Mouse (Mus musculus): ENCODE measurements around the gene Fam184b. TPM values are rescaled to one million over a fixed set of nuclear protein-coding genes. Genes with fewer than 3 reads are reported as not detected.

The Fam184b gene
- polyA plus RNA-seq, 1 experiment from 2014 or later: 2.9 TPM

DNA sequence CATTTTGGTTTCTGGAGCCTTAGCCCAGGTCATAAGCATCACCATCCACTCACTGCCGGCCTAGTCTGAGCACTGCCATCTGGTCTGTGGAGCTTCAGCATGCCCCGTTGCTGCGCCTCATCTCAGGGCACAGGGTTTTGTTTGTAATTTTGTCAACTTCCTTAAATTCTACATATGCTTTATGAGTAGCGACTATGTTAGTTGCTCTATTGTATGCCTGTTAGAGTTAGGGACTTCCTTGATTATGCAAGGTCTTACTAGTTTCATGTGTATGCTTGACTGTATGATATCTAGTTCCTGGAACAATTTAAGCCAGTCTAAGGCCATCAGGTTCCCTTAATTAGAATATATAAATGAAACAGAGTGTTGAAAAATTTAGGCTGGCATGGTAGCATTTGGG is 113.1 kb downstream of the Fam184b start:
- H3K9me3 ChIP-seq: no peaks in the 10 kb centered on the region
- 91% methylated on average over 4 of the region's 4 CpGs for WGBS
- H3K36me3 ChIP-seq: peaks cover 36% of the 10 kb centered on the region
- H3K4me3 ChIP-seq (replicated peaks): no peak overlapping the region
- H3K9ac ChIP-seq: no peak overlapping the region
- no peak for ATAC-seq
- H3K27ac ChIP-seq: no peak overlapping the region
- H3K4me2 ChIP-seq (replicated peaks): no peak overlapping the region
- H3K27me3 ChIP-seq (replicated peaks): no peaks in the 10 kb centered on the region
- H3K4me1 ChIP-seq (replicated peaks): peaks cover 4% of the 10 kb centered on the region; the same call in 1 of the 2 replicates

- Histone ChIP-seq H3K36me3 (peaks cover 31% of the 10 kb centered on the region), H3K27me3 (replicated peaks) (no peaks in the 10 kb centered on the region), H3K4me1 (replicated peaks) (peaks cover 7% of the 10 kb centered on the region; the same call in 1 of the 2 replicates), H3K9ac (no peak overlapping the region), H3K4me3 (replicated peaks) (no peak overlapping the region), H3K27ac (no peak overlapping the region), H3K4me2 (replicated peaks) (no peak overlapping the region), H3K9me3 (no peaks in the 10 kb centered on the region)
- ATAC-seq: no peak
- WGBS: 91% methylated on average over 10 of the region's 10 CpGs
These were observed 114.3 kb downstream of the Fam184b start for GRCm38 (mm10) chr5:45525101-45525500.

DNA sequence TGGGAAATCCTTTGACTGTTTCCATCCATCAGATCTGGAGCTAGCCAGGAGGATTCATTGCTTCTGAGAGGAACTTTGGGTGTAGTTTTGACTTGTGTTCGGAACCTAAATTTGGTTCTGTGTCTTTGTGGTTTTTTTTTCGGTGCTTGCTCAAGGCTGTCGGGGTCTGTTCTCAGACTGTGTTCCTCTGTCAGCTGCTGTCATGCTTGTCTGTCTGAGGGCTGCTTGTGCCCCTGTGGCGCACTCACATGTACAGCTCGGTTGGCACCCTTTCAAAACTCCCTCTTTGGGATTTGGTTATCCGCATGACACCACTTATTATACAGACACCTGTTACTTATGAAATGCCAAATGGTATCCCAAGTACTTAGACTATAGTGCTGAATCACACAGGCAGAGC is 117.8 kb downstream of the Fam184b start:
- peaks cover 18% of the 10 kb centered on the region for H3K36me3 ChIP-seq
- no peak overlapping the region for H3K27ac ChIP-seq
- H3K4me2 ChIP-seq (replicated peaks): peak overlapping the region; percentile 77
- H3K27me3 ChIP-seq (replicated peaks): no peaks in the 10 kb centered on the region
- 0 out of 2 replicates have a peak overlapping the region, but pooled peaks have one; percentile 93 for H3K4me3 ChIP-seq (replicated peaks)
- no peak overlapping the region for H3K9ac ChIP-seq
- ATAC-seq: no peak
- WGBS: 92% methylated on average over 6 of the region's 6 CpGs
- peaks cover 7% of the 10 kb centered on the region; the same call in 1 of the 2 replicates for H3K4me1 ChIP-seq (replicated peaks)
- no peaks in the 10 kb centered on the region for H3K9me3 ChIP-seq

DNA sequence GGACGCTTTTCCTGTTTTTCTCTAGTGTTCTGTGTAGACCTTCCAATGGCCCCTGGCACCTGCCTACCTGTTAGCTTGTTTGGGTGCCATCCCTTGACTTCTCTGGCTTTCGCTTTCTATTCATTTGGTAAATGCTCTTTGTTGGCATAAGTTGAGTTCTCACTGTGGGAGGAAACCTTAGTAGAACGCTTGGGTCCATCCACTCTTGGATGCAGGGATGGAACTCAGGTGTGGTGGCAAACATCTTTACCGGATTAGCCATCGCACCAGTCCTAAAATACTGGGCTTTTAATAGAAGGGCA is 118.7 kb downstream of the Fam184b start:
- Histone ChIP-seq H3K4me2 (replicated peaks) (peak overlapping the region; percentile 77), H3K9ac (peak overlapping the region; percentile 93), H3K4me3 (replicated peaks) (peak overlapping the region; percentile 93), H3K27ac (no peak overlapping the region), H3K4me1 (replicated peaks) (peaks cover 7% of the 10 kb centered on the region; the same call in 1 of the 2 replicates), H3K9me3 (no peaks in the 10 kb centered on the region), H3K27me3 (replicated peaks) (no peaks in the 10 kb centered on the region), H3K36me3 (peaks cover 16% of the 10 kb centered on the region)
- ATAC-seq: no peak
- 5% methylated on average over 5 of the region's 5 CpGs for WGBS

DNA sequence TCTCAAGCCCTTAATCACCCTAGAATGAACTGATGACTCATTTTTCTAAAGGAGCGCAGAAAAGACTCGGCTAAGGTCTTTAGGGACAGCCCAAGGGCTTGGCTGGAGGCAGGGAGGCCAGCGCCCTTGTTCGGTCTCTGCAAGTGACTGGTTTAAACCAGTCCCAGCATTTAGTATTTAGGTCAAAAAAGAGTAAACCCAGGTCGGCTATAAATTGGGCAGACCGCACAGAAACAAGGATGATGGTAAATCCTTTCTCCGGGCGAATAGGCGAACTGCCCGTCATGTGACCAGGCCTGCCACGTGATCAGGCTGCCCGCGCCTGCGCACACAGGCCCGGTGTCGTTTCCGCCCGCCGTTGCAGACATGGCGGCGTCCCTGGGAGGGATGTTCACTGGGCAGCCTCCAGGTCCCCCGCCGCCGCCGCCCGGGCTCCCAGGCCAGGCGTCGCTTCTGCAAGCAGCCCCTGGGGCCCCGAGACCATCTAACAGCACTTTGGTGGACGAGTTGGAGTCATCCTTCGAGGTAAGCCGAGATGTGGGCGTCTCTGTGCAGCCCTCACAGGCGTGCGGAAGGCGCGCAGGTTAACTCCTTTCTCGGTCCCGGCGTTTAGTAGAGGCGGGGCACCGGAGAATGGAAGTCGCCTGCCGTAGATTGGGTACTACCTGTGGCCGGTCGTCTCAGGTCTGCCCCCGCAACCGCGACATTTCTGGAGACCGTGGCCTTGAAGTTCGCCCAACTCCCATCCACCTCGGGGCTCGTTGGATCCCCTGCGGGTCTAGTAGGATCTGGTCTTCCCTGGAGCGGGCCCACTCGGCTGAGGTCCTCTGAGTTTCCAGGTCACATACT is 119.2 kb downstream of the Fam184b start, which contains the start of gene Med28:
Med28 (plus strand) TSS at position 270 of the 849 bp plus-strand sequence.
- H3K4me1 ChIP-seq (replicated peaks): peaks cover 7% of the 10 kb centered on the region; the same call in 1 of the 2 replicates
- H3K9me3 ChIP-seq: no peaks in the 10 kb centered on the region
- peak within 1 kb of the TSS; percentile 52; the same call in 1 of the 2 replicates for H3K27ac ChIP-seq
- peaks cover 12% of the 10 kb centered on the region; the same call in 1 of the 2 replicates for H3K36me3 ChIP-seq
- H3K4me3 ChIP-seq (replicated peaks): peak within 1 kb of the TSS; percentile 93
- peak; percentile 98 for ATAC-seq
- WGBS: 2% methylated on average over 56 of the region's 56 CpGs
- H3K27me3 ChIP-seq (replicated peaks): no peaks in the 10 kb centered on the region
- peak within 1 kb of the TSS; percentile 77 for H3K4me2 ChIP-seq (replicated peaks)
- H3K9ac ChIP-seq: peak within 1 kb of the TSS; percentile 93

DNA sequence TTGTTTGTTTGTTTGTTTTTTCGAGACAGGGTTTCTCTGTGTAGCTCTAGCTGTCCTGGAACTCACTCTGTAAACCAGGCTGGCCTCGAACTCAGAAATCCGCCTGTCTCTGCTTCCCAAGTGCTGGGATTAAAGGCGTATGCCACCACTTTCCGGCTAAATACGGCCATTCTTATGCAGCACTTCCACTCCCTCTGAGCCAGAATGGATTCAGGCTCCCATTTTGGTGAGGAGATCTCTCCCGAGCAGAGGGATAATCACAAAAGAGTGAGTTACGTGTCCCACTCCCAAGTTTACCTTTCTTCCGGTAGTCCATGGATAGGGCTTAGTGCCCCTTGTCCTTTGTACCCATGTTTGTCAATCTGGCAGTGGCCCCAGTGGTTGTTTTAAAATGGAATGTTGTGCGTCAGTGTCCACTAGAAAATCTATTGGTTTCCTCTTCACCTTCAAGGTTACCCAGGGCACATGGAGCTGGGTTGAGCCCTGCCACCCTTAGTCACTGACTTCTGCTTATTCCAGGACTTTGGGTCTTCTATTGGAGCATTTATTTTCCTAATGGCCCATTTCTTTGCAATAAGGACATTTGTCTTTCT is 124.2 kb downstream of the Fam184b start:
- no peak for ATAC-seq
- 86% methylated on average over 10 of the region's 10 CpGs for WGBS
- H3K4me3 ChIP-seq (replicated peaks): no peak overlapping the region
- no peaks in the 10 kb centered on the region for H3K27me3 ChIP-seq (replicated peaks)
- no peak overlapping the region for H3K27ac ChIP-seq
- H3K9me3 ChIP-seq: no peaks in the 10 kb centered on the region
- H3K36me3 ChIP-seq: peaks cover 16% of the 10 kb centered on the region
- no peaks in the 10 kb centered on the region for H3K4me1 ChIP-seq (replicated peaks)
- no peak overlapping the region for H3K4me2 ChIP-seq (replicated peaks)
- no peak overlapping the region for H3K9ac ChIP-seq

DNA sequence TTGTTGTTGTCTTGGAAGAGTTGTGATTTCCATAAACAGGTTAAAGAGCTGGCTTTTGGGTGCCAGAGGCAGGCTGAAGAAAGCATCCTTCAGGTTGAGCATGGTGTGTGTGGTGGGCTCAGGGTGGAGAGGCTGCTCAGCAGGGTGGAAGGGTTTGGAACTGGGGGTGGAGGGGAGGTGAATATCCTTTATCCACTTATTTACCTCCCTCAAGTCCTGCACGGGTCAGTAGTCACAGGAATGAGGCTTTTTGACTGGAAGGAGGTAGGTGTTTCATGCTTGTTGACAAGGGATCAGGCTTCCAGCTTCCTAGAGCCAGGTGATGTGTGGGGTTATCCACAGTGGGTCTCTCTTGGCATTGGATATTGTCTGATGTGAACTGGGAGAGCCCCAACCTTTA is 124.8 kb downstream of the Fam184b start:
- Histone ChIP-seq H3K36me3 (peaks cover 21% of the 10 kb centered on the region), H3K4me2 (replicated peaks) (no peak overlapping the region), H3K4me1 (replicated peaks) (no peaks in the 10 kb centered on the region), H3K4me3 (replicated peaks) (no peak overlapping the region), H3K27ac (no peak overlapping the region), H3K27me3 (replicated peaks) (no peaks in the 10 kb centered on the region), H3K9me3 (no peaks in the 10 kb centered on the region), H3K9ac (no peak overlapping the region)
- ATAC-seq: no peak
- WGBS: 72% methylated on average over 1 of the region's 1 CpGs

GRCm38 (mm10) chr5:45513511-45513910 is 125.9 kb downstream of the Fam184b start:
- Histone ChIP-seq H3K9me3 (no peaks in the 10 kb centered on the region), H3K27me3 (replicated peaks) (no peaks in the 10 kb centered on the region), H3K4me2 (replicated peaks) (no peak overlapping the region), H3K4me3 (replicated peaks) (no peak overlapping the region), H3K27ac (no peak overlapping the region), H3K36me3 (peaks cover 22% of the 10 kb centered on the region), H3K9ac (no peak overlapping the region), H3K4me1 (replicated peaks) (no peaks in the 10 kb centered on the region)
- no peak for ATAC-seq
- 89% methylated on average over 2 of the region's 2 CpGs for WGBS

DNA sequence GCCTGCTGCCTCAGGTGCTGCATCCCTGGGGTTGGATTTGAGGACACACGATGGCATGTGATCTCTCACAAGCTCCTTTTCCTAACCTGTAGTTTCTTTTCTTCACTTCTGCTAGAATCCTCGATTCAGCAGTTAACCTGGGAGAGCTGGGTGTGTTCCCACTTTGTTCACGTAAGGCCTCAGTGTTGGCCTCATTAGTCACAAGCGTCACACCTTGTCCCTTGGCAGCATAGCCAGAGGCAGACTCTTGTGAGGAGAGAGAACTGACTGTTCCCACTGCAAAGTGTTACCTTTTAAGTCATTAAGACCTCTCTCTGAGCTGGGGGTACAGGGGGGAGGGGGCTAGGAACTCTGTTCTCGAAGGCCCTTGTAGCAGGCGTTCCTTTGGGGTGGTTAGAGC is 126.5 kb downstream of the Fam184b start:
- no peak for ATAC-seq
- Histone ChIP-seq H3K27ac (no peak overlapping the region), H3K9me3 (no peaks in the 10 kb centered on the region), H3K4me2 (replicated peaks) (no peak overlapping the region), H3K27me3 (replicated peaks) (no peaks in the 10 kb centered on the region), H3K4me3 (replicated peaks) (no peak overlapping the region), H3K36me3 (peaks cover 22% of the 10 kb centered on the region), H3K4me1 (replicated peaks) (no peaks in the 10 kb centered on the region), H3K9ac (no peak overlapping the region)
- 91% methylated on average over 6 of the region's 6 CpGs for WGBS

DNA sequence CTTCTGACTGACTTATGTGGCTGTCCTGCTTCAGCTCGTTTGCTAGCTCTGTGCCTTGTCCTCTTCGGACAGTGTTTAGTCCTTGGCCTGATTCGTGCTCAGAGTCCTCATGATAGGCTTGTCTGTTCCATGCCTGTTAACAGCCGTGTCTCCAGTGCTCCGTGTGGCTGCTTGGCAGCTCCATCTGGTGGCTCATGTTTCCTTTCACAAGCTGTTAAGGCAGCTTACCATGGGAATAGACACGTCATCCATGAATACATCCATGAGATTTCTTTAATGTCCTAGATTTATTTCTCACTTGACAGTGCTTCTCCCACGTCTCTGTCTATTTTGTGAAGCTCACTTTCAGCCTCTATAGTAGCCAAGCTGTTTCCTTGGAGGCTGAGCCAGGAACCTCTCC is 129.3 kb downstream of the Fam184b start:
- H3K9ac ChIP-seq: no peak overlapping the region
- no peaks in the 10 kb centered on the region for H3K4me1 ChIP-seq (replicated peaks)
- H3K27me3 ChIP-seq (replicated peaks): no peaks in the 10 kb centered on the region
- no peak overlapping the region for H3K4me3 ChIP-seq (replicated peaks)
- no peak for ATAC-seq
- no peaks in the 10 kb centered on the region for H3K9me3 ChIP-seq
- no peak overlapping the region for H3K4me2 ChIP-seq (replicated peaks)
- peaks cover 37% of the 10 kb centered on the region for H3K36me3 ChIP-seq
- no peak overlapping the region for H3K27ac ChIP-seq
- WGBS: 87% methylated on average over 7 of the region's 7 CpGs

DNA sequence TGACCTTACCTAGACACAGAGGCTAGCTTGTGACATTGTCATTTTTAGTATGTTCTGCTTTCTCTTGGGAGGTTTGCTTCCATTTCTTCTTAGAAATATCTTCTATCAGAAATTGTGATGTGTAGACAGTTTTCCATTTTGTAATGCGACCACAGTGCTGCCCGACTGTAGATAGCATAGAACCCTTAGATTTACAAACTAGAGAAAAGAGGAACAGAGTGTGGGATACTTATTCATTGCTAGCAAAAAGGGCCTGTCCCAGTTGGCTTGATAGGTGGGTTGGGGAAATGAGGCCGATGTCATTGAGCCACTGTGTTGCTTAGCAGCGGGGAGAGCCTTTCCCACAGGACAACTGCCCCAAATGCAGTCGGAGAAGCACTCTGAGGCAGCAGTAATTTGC is 141.8 kb downstream of the Fam184b start:
- Histone ChIP-seq H3K4me3 (replicated peaks) (no peak overlapping the region), H3K9ac (no peak overlapping the region), H3K4me1 (replicated peaks) (peaks cover 7% of the 10 kb centered on the region; the same call in 1 of the 2 replicates), H3K27ac (no peak overlapping the region), H3K9me3 (no peaks in the 10 kb centered on the region), H3K27me3 (replicated peaks) (no peaks in the 10 kb centered on the region), H3K36me3 (peaks cover 24% of the 10 kb centered on the region), H3K4me2 (replicated peaks) (no peak overlapping the region)
- ATAC-seq: no peak
- 94% methylated on average over 5 of the region's 5 CpGs for WGBS

GRCm38 (mm10) chr5:45496930-45497550 is 142.4 kb downstream of the Fam184b start:
- WGBS: 86% methylated on average over 12 of the region's 12 CpGs

More at GRCm38 (mm10) chr5:45496930-45497550, 142.4 kb downstream of the Fam184b start:
- H3K9me3 ChIP-seq: no peaks in the 10 kb centered on the region
- no peak overlapping the region for H3K9ac ChIP-seq
- no peak for ATAC-seq
- peaks cover 7% of the 10 kb centered on the region; the same call in 1 of the 2 replicates for H3K4me1 ChIP-seq (replicated peaks)
- no peaks in the 10 kb centered on the region for H3K27me3 ChIP-seq (replicated peaks)
- peaks cover 22% of the 10 kb centered on the region for H3K36me3 ChIP-seq
- no peak overlapping the region for H3K4me3 ChIP-seq (replicated peaks)
- no peak overlapping the region for H3K27ac ChIP-seq
- H3K4me2 ChIP-seq (replicated peaks): no peak overlapping the region

All from intestine, embryonic 15.5 days (tissue).